Mouse (Mus musculus) testis, adult 2 months (tissue): Measurements from ENCODE around the gene Clcnka.

Experiments used
- CTCF ChIP-seq: fragments of 200-500 bp; IDR thresholded peaks from 2 replicates; pipeline ENCODE4 v1.5.1; 2012; ENCODE audit warnings: low read depth, mild to moderate bottlenecking, inconsistent platforms, low read length, moderate library complexity; ENCODE audit not compliant: control insufficient read depth, insufficient read depth, insufficient replicate concordance
- POLR2A ChIP-seq: fragments of 200-500 bp; IDR thresholded peaks from 2 replicates; pipeline ENCODE4 v1.6.1; 2012; ENCODE audit warnings: low read depth, mild to moderate bottlenecking, inconsistent platforms, low read length, moderate library complexity; ENCODE audit not compliant: control insufficient read depth

DNA sequence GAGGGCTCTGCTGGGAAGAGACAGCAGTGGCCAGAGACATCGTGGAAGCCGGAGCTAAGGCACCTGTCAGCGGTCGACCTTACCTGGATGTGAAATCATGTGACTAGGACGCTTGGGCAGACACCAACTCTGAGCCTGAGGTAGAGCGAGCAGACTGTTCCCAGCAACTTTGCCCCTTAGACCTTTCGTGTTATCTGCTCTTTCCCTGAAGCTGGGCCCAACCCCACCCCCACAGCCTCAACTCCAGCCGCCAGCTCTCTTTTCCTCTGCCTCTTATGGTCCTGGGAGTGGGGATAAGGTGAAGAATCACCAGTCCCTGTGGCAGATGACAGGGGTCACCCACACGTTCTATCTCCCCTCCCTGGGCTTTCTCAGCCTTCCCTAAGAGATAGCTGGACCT, 22.4 kb upstream of the Clcnka start:
- TF ChIP-seq CTCF, result no peak
- TF ChIP-seq POLR2A, result no peak
